Mouse (Mus musculus): ENCODE results near the gene Mepce.

The Mepce gene

GRCm38 (mm10) chr5:137741023-137741931 lies 46.2 kb downstream of the Mepce start, which contains the start of gene Nyap1:
Nyap1 (minus strand) TSS chr5:137741607.
- DNase-seq (ENCODE audit: low spot score in 2 of 2) = peak; percentile 85 to 94

- no peak for DNase-seq (ENCODE audit: low spot score in 2 of 2)
Observed at GRCm38 (mm10) chr5:137740506-137740905, 46.9 kb downstream of the Mepce start.

GRCm38 (mm10) chr5:137739471-137739870 lies 48.0 kb downstream of the Mepce start:
- no peak for DNase-seq (ENCODE audit: low spot score in 2 of 2)

- no peak for DNase-seq (ENCODE audit: low spot score in 2 of 2)
Observed at GRCm38 (mm10) chr5:137738516-137738915, 48.9 kb downstream of the Mepce start.

- DNase-seq (ENCODE audit: low spot score in 2 of 2) = no peak
Observed at GRCm38 (mm10) chr5:137737400-137737940, 50.0 kb downstream of the Mepce start.

- DNase-seq (ENCODE audit: low spot score in 2 of 2) = no peak
Observed at GRCm38 (mm10) chr5:137734289-137735061, 53.0 kb downstream of the Mepce start.

- no peak for DNase-seq (ENCODE audit: low spot score in 2 of 2)
Observed at GRCm38 (mm10) chr5:137733638-137734288, 53.7 kb downstream of the Mepce start.
